Mouse (Mus musculus): ENCODE data around the gene Pbrm1. TPM values are rescaled to one million over a fixed set of nuclear protein-coding genes. Genes with fewer than 3 reads are reported as not detected.

Gene Pbrm1
- total and polyA plus RNA-seq, 2 experiments from 2014 or later = 83.8 to 90.9 TPM

GRCm38 (mm10) chr14:31128826-31129219 lies 109.9 kb downstream of the Pbrm1 start, which contains the start of gene Smim4:
Gene Smim4, minus strand, starts transcription at chr14:31128956.
- Histone ChIP-seq H3K9me3 (ENCODE audit: low read length) (no peaks in the 10 kb centered on the region), H3K9ac (peak within 1 kb of the TSS; percentile 64), H3K4me2 (ENCODE audit: low read depth) (peak within 1 kb of the TSS; percentile 72), H3K27ac (ENCODE audit: low read depth, low read length) (peak within 1 kb of the TSS; percentile 69), H3K27me3 (ENCODE audit: insufficient read depth, low read length) (no peaks in the 10 kb centered on the region), H3K4me1 (ENCODE audit: insufficient read depth) (peaks cover 18% of the 10 kb centered on the region), H3K36me3 (ENCODE audit: insufficient read depth) (no peaks in the 10 kb centered on the region), H3K4me3 (ENCODE audit: low read depth, low read length) (peak within 1 kb of the TSS; percentile 52)
- WGBS = under 1% methylated on average over 33 of the region's 33 CpGs
- TF ChIP-seq CTCF (IDR thresholded peaks at IDR 0.05; ENCODE audit: low read depth) = peak; percentile 76
- ATAC-seq (peak; percentile 97), DNase-seq (peak; percentile 100)

DNA sequence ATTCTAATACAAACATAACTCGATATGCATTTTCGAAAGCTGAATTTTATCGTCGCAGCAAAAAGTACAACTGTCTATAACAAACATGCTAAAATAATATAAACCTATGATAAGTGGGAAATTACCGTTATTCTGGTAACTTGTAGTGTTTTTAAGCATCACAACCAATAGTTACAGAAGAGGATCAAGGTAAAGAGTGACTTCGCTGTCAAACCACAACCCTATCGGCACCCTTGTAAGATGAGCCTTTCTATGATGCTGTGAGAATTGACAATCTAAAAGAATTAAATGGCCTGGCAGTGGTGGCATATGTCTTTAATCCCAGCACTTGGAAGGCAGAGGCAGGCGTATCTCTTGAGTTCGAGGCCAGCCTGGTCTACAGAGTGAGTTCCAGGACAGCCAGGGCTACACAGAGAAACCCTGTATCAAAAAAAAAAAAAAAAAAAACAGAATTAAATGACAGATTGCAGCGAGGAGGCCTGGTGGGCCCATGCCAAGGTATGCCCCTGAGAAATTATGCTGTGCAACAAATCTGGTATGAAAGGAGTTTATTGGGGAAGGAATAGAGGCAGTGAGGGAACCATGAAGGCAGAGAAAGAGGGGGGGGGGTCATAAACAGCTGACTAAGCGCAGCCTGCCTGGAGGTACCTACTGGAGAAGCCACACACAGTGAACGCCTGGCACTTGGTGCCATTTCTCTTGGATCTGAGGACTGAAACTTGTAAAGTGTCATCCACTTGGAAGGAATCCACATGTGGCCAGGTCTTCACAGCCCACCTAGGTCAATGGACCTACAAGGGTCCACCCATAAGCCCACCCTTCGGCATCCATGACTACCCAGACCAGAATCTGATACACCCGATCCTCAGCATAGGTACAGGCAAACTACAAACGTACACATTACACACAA lies 110.6 kb downstream of the Pbrm1 start:
- peak; percentile 10 for DNase-seq
- H3K9me3 ChIP-seq (ENCODE audit: low read length) = no peaks in the 10 kb centered on the region
- peak overlapping the region; percentile 69 for H3K27ac ChIP-seq (ENCODE audit: low read depth, low read length)
- 0 out of 2 replicates have a peak overlapping the region, but pooled peaks have one; percentile 10 for H3K9ac ChIP-seq
- no peaks in the 10 kb centered on the region for H3K36me3 ChIP-seq (ENCODE audit: insufficient read depth)
- peak overlapping the region; percentile 72 for H3K4me2 ChIP-seq (ENCODE audit: low read depth)
- no peak for ATAC-seq
- peaks cover 24% of the 10 kb centered on the region for H3K4me1 ChIP-seq (ENCODE audit: insufficient read depth)
- H3K4me3 ChIP-seq (ENCODE audit: low read depth, low read length) = peak overlapping the region; percentile 52
- WGBS = 60% methylated on average over 15 of the region's 15 CpGs
- TF ChIP-seq CTCF (IDR thresholded peaks at IDR 0.05; ENCODE audit: low read depth) = no peak
- H3K27me3 ChIP-seq (ENCODE audit: insufficient read depth, low read length) = no peaks in the 10 kb centered on the region

GRCm38 (mm10) chr14:31130236-31131220 lies 111.6 kb downstream of the Pbrm1 start, which contains the start of gene Nt5dc2:
Gene Nt5dc2, plus strand, starts transcription at chr14:31131053.
- peak within 1 kb of the TSS; percentile 54 for H3K4me3 ChIP-seq (ENCODE audit: low read depth, low read length)
- H3K4me2 ChIP-seq (ENCODE audit: low read depth) = peak within 1 kb of the TSS; percentile 65
- no peaks in the 10 kb centered on the region for H3K9me3 ChIP-seq (ENCODE audit: low read length)
- peak; percentile 46 for TF ChIP-seq CTCF (IDR thresholded peaks at IDR 0.05; ENCODE audit: low read depth)
- no peaks in the 10 kb centered on the region for H3K36me3 ChIP-seq (ENCODE audit: insufficient read depth)
- peak within 1 kb of the TSS; percentile 68 for H3K9ac ChIP-seq
- H3K27me3 ChIP-seq (ENCODE audit: insufficient read depth, low read length) = no peaks in the 10 kb centered on the region
- ATAC-seq (peak; percentile 51), DNase-seq (peak; percentile 88)
- peak within 1 kb of the TSS; percentile 69 for H3K27ac ChIP-seq (ENCODE audit: low read depth, low read length)
- H3K4me1 ChIP-seq (ENCODE audit: insufficient read depth) = peaks cover 24% of the 10 kb centered on the region
- WGBS = 6% methylated on average over 59 of the region's 63 CpGs

DNA sequence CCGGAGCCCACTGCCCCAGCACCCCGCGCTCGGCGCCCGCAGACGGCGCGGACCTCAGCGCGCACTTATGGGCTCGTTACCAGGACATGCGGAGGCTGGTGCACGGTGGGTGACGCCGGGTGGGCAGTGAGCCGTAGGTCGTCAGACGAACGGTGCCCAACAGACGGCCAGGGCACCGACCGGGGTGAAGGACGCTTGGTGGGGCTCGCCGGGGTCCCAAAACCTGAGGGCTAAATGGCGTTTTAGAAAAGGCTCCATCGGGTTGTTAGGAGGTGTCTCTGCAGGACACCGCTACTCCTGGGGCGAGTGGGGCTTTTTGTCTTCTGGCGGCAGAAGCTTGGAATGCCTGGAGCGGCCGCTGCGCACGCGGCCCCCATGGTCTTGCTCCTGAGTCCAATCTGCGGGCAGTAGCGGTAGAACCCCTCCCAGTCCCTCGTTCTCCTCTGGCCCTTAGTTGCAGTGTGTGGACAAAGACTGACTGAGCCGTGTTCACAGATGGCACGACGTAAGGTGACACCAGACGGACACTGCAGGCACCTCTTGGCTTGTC lies 112.4 kb downstream of the Pbrm1 start:
- Histone ChIP-seq H3K4me1 (ENCODE audit: insufficient read depth) (peaks cover 24% of the 10 kb centered on the region), H3K27ac (ENCODE audit: low read depth, low read length) (peak overlapping the region; percentile 69; the same call in 1 of the 2 replicates), H3K27me3 (ENCODE audit: insufficient read depth, low read length) (no peaks in the 10 kb centered on the region), H3K36me3 (ENCODE audit: insufficient read depth) (no peaks in the 10 kb centered on the region), H3K4me3 (ENCODE audit: low read depth, low read length) (peak overlapping the region; percentile 54), H3K4me2 (ENCODE audit: low read depth) (peak overlapping the region; percentile 65), H3K9ac (peak overlapping the region; percentile 68), H3K9me3 (ENCODE audit: low read length) (no peaks in the 10 kb centered on the region)
- TF ChIP-seq CTCF (IDR thresholded peaks at IDR 0.05; ENCODE audit: low read depth) = no peak
- no peak for ATAC-seq
- WGBS = 2% methylated on average over 43 of the region's 43 CpGs
- DNase-seq = peak; percentile 26

DNA sequence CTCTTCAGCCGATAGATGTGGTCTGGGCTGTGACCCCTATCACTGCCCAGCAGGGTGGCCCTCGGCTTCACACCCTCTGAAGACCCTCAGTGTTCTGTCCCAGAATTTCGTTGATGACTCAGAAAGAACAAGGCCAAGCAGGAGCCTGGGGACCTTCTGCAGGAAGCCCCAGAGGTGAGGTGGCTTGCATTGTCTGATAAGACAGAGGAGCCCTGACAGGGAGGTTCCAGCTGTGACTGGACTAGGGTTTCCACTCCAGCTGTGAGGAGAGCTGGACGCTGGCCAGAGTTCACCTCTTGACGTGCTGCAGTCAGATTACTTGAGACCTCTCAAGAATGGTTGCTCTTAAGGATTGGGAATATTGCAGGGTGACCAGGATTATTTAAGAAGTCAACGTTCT lies 113.1 kb downstream of the Pbrm1 start:
- Histone ChIP-seq H3K27ac (ENCODE audit: low read depth, low read length) (no peak overlapping the region), H3K36me3 (ENCODE audit: insufficient read depth) (0 out of 2 replicates have a peak, but pooled peaks cover 3% of the 10 kb centered on the region), H3K4me2 (ENCODE audit: low read depth) (peak overlapping the region; percentile 65), H3K4me3 (ENCODE audit: low read depth, low read length) (peak overlapping the region; percentile 54; the same call in 1 of the 2 replicates), H3K9me3 (ENCODE audit: low read length) (no peaks in the 10 kb centered on the region), H3K27me3 (ENCODE audit: insufficient read depth, low read length) (no peaks in the 10 kb centered on the region), H3K9ac (no peak overlapping the region), H3K4me1 (ENCODE audit: insufficient read depth) (peaks cover 24% of the 10 kb centered on the region)
- ATAC-seq = no peak
- WGBS = 12% methylated on average over 6 of the region's 6 CpGs
- TF ChIP-seq CTCF (IDR thresholded peaks at IDR 0.05; ENCODE audit: low read depth) = no peak
- no peak for DNase-seq

DNA sequence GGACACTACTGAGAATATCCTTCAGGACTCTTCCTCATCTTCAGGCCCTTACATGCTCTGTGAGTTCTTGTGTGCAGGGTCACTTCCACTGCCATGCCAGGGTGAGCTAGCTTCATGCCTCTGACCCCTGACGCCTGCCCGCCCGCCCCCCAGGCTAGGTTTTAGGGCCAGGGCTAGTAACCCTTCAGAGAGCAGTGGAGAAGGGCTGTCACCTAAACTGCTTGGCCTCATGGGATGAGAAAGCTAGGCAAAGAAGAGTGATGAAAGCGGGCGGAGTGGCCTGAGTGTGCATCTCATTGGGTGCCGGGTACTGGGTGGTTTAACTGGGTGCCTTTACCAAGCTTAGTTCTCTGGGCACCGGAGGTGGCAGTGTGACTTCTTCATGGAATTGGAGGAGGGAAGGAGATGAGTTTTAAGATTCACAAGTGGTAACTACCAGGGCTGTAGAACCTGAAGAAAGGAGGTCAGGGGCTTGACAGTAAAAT lies 113.6 kb downstream of the Pbrm1 start:
- no peak overlapping the region for H3K27ac ChIP-seq (ENCODE audit: low read depth, low read length)
- no peaks in the 10 kb centered on the region for H3K9me3 ChIP-seq (ENCODE audit: low read length)
- peak overlapping the region; percentile 65 for H3K4me2 ChIP-seq (ENCODE audit: low read depth)
- TF ChIP-seq CTCF (IDR thresholded peaks at IDR 0.05; ENCODE audit: low read depth) = no peak
- H3K36me3 ChIP-seq (ENCODE audit: insufficient read depth) = 0 out of 2 replicates have a peak, but pooled peaks cover 5% of the 10 kb centered on the region
- WGBS = 83% methylated on average over 7 of the region's 7 CpGs
- no peak overlapping the region for H3K9ac ChIP-seq
- no peak for ATAC-seq
- H3K4me3 ChIP-seq (ENCODE audit: low read depth, low read length) = no peak overlapping the region
- peaks cover 19% of the 10 kb centered on the region for H3K4me1 ChIP-seq (ENCODE audit: insufficient read depth)
- H3K27me3 ChIP-seq (ENCODE audit: insufficient read depth, low read length) = no peaks in the 10 kb centered on the region
- no peak for DNase-seq

Data from forebrain, postnatal 0 days (tissue).